Mouse (Mus musculus) olfactory bulb, adult 2 months (tissue): ENCODE data around the gene Gm5105.

Source experiments
- CTCF ChIP-seq: fragments of 200-500 bp; IDR thresholded peaks from 2 replicates; pipeline ENCODE4 v1.5.1; 2012; ENCODE audit warnings: low read depth, mild to moderate bottlenecking, low read length, moderate library complexity; ENCODE audit not compliant: insufficient read depth
- POLR2A ChIP-seq: fragments of 200-500 bp; IDR thresholded peaks from 2 replicates; pipeline ENCODE4 v1.6.1; 2012; ENCODE audit warnings: mild to moderate bottlenecking, low read depth, low read length, moderate library complexity; ENCODE audit not compliant: insufficient read depth

DNA sequence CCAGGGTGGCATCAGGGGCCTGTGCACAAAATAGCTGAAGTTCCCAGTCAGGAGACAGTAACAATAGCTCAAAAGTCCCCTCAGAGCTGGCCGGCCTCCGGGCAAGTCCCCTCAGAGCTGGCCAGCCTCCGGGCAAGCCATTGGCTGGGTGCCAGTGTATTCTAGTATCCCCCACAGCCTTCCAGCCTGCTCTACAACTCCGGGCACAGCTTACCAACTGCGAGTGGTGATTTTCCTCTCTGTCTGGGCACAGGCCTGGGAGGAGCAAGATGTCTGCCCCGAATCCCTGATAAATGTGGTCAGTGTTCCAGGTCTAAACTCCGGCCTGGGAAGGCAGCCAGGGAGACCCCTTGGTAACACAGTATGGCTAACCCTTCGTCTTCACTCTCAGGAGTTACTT is 8.0 kb upstream of the Gm5105 start:
- no peak for TF ChIP-seq CTCF
- no peak for TF ChIP-seq POLR2A
